Mouse (Mus musculus) adrenal gland, adult (tissue): ENCODE results near the gene Poldip3.
A peak's percentile ranks its signal among the peaks of the same experiment; 100 is the strongest.

Source experiments
- DNase-seq, 2 experiments: peaks; one replicate each; pipeline ENCODE4 v3.0.0; 2022 to 2023; ENCODE audit warnings: low spot score in 1 of 2; ENCODE audit not compliant: inconsistent age in 2 of 2

The Poldip3 gene

GRCm38 (mm10) chr15:83088495-83089428, 60.4 kb downstream of the Poldip3 start:
- DNase-seq: no peak

- DNase-seq: no peak
Observed at GRCm38 (mm10) chr15:83086636-83087328, 62.4 kb downstream of the Poldip3 start.

GRCm38 (mm10) chr15:83085901-83086300, 63.3 kb downstream of the Poldip3 start:
- peak; percentile 57 to 82 for DNase-seq

GRCm38 (mm10) chr15:83084022-83084640, 65.1 kb downstream of the Poldip3 start:
- DNase-seq: peak in 1 of 2 experiments; percentile 28

- no peak for DNase-seq
Observed at GRCm38 (mm10) chr15:83083530-83083929, 65.7 kb downstream of the Poldip3 start.
